Mouse (Mus musculus): Measurements from ENCODE around the gene Elmo1.

Gene Elmo1

GRCm38 (mm10) chr13:20537487-20537886 is 447.1 kb downstream of the Elmo1 start:
- DNase-seq (ENCODE audit: low spot score): no peak

GRCm38 (mm10) chr13:20538216-20539070 is 448.0 kb downstream of the Elmo1 start:
- no peak for DNase-seq (ENCODE audit: low spot score)

DNA sequence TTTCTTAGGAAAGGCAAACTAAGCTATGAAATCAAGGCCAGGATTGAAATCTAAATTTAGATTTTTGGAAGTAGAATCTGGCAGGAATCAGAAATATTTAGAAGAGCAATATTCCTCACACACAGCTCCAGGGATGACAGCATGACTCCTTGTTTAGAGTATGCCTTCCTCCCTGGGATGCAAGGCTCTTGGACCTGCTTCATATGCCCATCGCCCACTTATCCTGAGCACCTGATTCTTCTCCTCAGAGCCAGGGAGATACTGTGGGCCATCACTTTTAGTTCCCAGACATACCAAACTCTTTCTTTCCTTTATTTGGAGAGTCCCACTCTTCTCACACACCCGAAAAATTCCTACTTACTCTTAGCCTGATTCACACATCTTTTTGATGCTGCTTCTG is 449.2 kb downstream of the Elmo1 start:
- no peak for DNase-seq (ENCODE audit: low spot score)

- no peak for DNase-seq (ENCODE audit: low spot score)
Measured at GRCm38 (mm10) chr13:20546568-20547204, 456.3 kb downstream of the Elmo1 start.

DNA sequence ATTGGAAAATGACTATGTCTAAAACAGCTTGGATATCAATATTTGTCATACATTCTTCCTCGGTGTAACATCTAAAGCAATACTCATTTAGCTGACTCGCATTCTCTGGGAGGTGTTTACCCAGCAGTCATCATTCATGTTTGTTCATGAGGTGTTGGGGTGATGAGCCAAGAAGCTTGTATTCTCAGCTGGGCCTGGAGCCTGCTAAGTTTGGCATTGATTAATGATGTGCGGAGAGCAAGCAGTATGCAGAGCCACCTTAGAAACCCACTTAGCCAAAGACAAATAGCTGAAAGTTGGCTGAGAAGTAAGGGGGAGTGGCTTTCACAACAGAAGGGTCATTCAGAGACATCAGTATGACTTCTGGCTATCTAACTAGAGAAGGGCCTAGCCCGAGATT is 459.6 kb downstream of the Elmo1 start:
- DNase-seq (ENCODE audit: low spot score): no peak

- no peak for DNase-seq (ENCODE audit: low spot score)
Measured at GRCm38 (mm10) chr13:20551559-20551958, 461.2 kb downstream of the Elmo1 start.

GRCm38 (mm10) chr13:20555853-20556452 is 465.6 kb downstream of the Elmo1 start:
- DNase-seq (ENCODE audit: low spot score): no peak

GRCm38 (mm10) chr13:20556739-20557138 is 466.3 kb downstream of the Elmo1 start:
- DNase-seq (ENCODE audit: low spot score): no peak

DNA sequence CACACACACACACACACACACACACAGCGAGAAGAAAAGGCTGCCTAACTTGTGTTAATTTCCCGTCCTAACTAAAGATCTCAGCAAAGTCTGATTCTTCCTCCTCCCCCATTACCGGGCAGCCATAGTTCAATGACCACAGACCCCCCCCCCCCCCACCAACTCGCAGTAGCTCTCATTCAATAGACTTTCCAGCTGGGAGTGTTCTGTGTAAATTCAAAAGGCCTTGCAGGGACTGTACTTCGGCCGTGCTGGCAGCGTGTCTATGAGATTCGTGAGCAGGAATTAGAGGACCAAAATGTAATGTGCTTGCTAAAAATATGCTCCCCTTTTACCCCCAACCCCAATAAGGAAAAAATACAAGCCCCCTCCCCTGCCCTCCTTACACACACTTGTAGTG is 466.8 kb downstream of the Elmo1 start:
- DNase-seq (ENCODE audit: low spot score): no peak

DNA sequence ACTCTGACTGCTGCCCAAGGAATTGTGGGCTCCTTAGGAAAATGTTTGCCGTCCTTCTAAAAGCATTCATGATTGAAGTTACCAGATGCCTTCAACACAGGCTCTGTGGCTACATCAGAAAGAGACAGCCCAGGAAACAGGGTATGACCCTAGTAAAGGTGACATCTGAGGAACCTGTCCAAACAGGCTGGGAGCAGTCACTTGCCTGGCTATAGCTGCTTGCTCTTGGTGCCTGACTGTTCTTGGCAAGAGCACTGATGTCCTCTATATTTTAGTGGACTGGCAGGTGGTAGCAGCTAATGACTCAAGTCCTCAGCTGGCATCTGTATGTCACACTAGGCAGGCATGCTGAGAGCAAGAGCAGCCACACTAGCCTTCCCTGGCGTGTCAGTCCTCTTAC is 468.0 kb downstream of the Elmo1 start:
- DNase-seq (ENCODE audit: low spot score): no peak

- no peak for DNase-seq (ENCODE audit: low spot score)
Measured at GRCm38 (mm10) chr13:20564414-20564813, 474.0 kb downstream of the Elmo1 start.

- DNase-seq (ENCODE audit: low spot score): no peak
Measured at GRCm38 (mm10) chr13:20575186-20575585, 484.8 kb downstream of the Elmo1 start.

DNA sequence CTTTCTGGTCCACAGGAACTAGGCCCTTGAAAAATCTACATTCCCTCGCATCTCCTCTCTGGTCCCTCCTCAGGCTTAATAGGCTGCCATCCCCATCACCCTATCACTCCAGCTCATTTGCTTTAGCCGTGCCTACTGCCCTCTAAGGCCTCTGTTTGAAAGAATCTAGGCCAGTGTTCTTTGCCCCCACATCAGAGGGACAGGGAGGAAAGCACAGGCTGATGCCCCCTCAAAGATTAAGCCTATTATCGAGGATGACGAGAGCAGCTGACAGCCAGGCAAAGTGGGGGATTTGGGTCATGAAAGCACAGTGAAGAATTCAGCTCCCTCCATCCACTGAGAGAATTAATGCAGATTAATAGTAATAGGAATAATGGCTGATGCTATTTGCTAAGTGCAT is 495.5 kb downstream of the Elmo1 start:
- no peak for DNase-seq (ENCODE audit: low spot score)

DNA sequence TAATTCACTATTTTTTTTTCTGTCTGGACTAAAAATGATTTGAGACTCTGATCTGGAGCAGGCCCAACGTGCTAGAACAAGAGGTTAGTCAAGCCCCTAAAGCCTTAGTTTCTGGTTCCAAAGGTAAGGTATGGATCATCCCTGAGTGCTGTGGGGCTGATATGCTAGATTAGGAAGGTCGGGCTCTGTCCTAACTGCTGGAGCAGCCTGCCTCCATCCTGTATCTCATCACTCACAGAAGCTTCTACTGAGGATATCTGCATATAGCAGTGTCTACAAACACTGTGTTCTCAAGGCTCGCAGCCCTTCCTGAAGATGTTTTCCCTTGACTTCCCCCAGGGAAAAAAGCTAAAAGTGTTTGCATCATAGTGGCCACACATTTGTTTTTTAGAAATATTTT is 496.1 kb downstream of the Elmo1 start:
- DNase-seq (ENCODE audit: low spot score): no peak

DNA sequence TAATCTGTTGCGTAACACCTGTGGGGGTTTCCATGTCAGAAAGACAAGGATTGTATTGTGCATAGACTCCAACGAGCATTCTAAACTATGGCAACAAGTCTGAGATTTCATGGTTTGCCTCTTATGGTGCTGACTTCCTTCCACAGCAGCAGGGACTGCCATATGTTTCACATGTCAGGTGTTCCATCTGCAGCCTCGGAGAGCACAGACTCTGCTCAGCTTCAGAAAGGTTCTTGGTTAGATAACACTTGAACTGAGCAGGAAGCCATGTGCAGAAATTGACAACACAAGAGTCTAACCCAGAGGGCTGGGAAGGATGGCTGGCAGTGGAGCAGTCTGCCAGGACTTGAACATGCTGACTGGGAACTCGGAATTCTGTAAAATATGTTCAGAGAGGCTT is 500.6 kb downstream of the Elmo1 start:
- no peak for DNase-seq (ENCODE audit: low spot score)

DNA sequence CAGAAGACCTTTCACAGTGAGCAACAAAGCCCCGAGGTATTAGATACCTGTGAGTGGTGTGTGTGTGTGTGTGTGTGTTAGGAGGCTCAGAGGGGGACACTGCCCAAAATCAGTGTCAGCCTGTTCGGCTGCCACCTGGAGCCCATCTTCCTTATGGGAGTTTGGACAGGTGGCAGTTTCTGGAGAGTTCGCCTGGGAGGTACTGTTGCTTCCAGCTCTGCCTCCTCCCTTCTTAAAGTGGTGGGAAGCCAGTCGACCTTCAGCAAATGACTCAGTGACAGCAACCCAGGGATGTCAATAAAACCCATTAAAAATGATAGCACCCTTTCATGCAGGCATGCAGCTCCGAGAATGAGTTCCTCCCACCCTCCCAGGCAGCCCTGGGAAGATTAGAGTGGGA is 506.9 kb downstream of the Elmo1 start:
- DNase-seq (ENCODE audit: low spot score): no peak

GRCm38 (mm10) chr13:20598618-20599017 is 508.2 kb downstream of the Elmo1 start:
- no peak for DNase-seq (ENCODE audit: low spot score)

DNA sequence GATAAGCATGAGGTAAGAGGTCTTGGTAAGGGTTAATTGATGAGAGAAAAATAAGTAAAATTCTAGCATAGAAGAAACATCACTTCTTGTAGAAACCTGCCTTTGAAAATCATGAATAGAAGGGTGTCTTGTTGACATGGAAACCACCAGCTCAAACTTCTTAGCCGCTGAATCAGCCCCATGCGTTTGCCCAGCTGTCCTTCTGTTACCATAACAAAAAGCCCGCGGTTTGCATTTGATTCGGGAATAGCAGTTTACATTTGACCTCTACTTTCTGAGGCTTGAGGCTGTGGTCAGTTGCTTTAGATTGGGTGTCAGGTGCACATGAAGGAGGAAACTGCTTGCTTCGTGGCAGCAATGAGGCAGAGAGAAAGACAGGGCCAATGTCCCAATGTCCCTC is 509.9 kb downstream of the Elmo1 start:
- no peak for DNase-seq (ENCODE audit: low spot score)

DNA sequence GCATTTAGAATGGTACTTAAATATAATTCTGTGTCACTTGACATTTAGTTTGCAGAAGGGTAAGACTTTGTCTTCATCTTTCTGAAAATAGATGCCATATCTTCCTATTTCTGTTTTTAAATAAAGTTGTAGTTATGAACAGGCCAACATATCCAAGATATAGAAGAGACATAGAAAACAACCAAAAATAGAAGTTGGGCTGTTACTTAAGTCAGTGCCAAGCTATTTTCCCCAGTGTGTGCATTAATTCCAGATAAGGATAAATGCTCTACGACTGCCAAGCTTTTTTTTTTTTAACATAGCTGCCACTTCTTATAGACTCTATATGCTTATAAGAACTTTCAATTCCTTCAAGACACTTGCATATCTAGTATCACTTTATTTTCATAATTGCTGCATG is 511.0 kb downstream of the Elmo1 start:
- DNase-seq (ENCODE audit: low spot score): no peak

DNA sequence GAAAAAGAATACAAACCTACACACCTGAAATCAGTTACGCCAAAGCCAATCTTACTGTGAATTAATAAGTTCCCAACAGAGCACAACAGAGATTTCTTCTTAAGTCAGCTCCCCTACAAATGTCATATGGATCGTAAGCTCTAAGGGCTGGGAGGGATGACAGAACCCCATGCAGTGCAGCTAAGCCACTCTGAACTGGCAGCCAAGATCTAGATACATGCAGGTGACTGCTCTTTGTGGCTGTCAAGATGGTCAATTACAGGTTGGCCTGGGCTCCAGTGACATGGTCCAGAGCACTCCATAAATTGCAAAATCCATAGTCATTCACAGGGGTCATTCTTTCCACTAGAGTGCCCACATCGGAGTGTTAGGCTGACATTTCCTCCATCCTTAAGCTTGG is 516.5 kb downstream of the Elmo1 start:
- DNase-seq (ENCODE audit: low spot score): no peak

- no peak for DNase-seq (ENCODE audit: low spot score)
Measured at GRCm38 (mm10) chr13:20609003-20609688, 518.8 kb downstream of the Elmo1 start.

- DNase-seq (ENCODE audit: low spot score): no peak
Measured at GRCm38 (mm10) chr13:20615596-20616469, 525.4 kb downstream of the Elmo1 start.

Measured in c-Kit-positive CD71-positive TER-119-positive erythroid progenitor cells, embryonic 14.5 days (primary cell).